Mouse (Mus musculus) ES-E14 (cell line): ENCODE results near the gene Mrtfa.

ENCODE experiments used
- CHD2 ChIP-seq: IDR thresholded peaks from 2 replicates; pipeline ENCODE4 v1.6.1; 2014; ENCODE audit warnings: mild to moderate bottlenecking, low read depth, low read length, inconsistent platforms
- MAFK ChIP-seq: IDR thresholded peaks from 2 replicates; pipeline ENCODE4 v1.6.1; 2014; ENCODE audit warnings: mild to moderate bottlenecking, low read depth, low read length, inconsistent platforms; ENCODE audit not compliant: insufficient read depth
- ZC3H11A ChIP-seq: IDR thresholded peaks from 2 replicates; pipeline ENCODE4 v1.6.1; 2012; ENCODE audit warnings: low read depth, mild to moderate bottlenecking, inconsistent platforms, low read length, borderline replicate concordance

DNA sequence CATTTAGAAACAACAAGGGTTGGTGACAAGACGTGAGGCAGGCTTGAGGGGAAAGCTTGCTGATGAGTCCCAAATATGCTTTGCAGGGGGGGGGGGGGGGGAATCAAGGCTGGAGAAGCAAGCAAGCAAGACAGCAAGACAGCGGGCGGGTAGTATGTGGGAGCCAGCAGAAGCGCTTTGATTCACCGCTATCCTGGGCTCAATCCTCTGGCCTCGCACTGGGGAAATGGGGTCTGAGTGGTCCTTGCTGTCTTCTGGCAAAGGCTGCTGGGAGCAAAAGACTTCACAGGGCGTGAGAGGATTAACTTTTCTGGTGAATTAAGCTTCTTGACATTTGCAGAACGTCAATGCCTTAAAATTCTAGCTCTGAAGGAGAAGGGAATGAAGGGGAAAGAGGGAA is 45.5 kb upstream of the Mrtfa start:
- TF ChIP-seq MAFK = no peak
- TF ChIP-seq CHD2 = no peak
- no peak for TF ChIP-seq ZC3H11A
